Mouse (Mus musculus) heart, embryonic 16.5 days (tissue): ENCODE measurements at regions not wholly inside any gene's neighbourhood (a gene's known extent, or its start where the extent isn't known, plus 50 kb on each side); places are given as distances from the start of the nearest gene placed in this dataset.

ENCODE experiments used
- ATAC-seq: fragments of 200-750 bp; cut with Nextera tagmentation; replicated peaks from 2 replicates; pipeline ENCODE4 v1.8.0; 2017; ENCODE audit warnings: moderate number of reproducible peaks; ENCODE audit not compliant: insufficient read depth, low FRiP score; ENCODE audit errors: extremely low read depth
- H3K27ac ChIP-seq: fragments of 300-500 bp; sonication (generic); 2 replicates; pipeline ENCODE4 v1.5.1; 2014; ENCODE audit warnings: mild to moderate bottlenecking, low read length, control low read depth, moderate library complexity
- H3K27me3 ChIP-seq: fragments of 300-500 bp; sonication (generic); 2 replicates; pipeline ENCODE4 v1.6.1; 2014; ENCODE audit warnings: low read length, mixed read lengths; ENCODE audit not compliant: control insufficient read depth, insufficient read depth
- H3K36me3 ChIP-seq: fragments of 300-500 bp; sonication (generic); 2 replicates; pipeline ENCODE4 v1.6.1; 2014; ENCODE audit not compliant: control insufficient read depth, insufficient read depth
- H3K4me1 ChIP-seq: fragments of 300-500 bp; sonication (generic); 2 replicates; pipeline ENCODE4 v1.6.1; 2014; ENCODE audit warnings: low read length, mixed read lengths; ENCODE audit not compliant: control insufficient read depth, insufficient read depth
- H3K4me2 ChIP-seq: fragments of 300-500 bp; sonication (generic); 2 replicates; pipeline ENCODE4 v1.6.1; 2014; ENCODE audit warnings: low read depth, mild to moderate bottlenecking, control low read depth, low read length
- H3K4me3 ChIP-seq: fragments of 300-500 bp; sonication (generic); 2 replicates; pipeline ENCODE4 v1.5.1; 2014; ENCODE audit warnings: mild to moderate bottlenecking, control low read depth, low read length
- H3K9ac ChIP-seq: fragments of 300-500 bp; sonication (generic); 2 replicates; pipeline ENCODE4 v1.6.1; 2014; ENCODE audit warnings: low read length, control low read depth
- H3K9me3 ChIP-seq: fragments of 300-500 bp; sonication (generic); replicated peaks from 2 replicates; pipeline ENCODE4 v1.6.1; 2016; ENCODE audit warnings: low read length; ENCODE audit not compliant: control insufficient read depth
- WGBS: fragments of 180-500 bp; shearing (Covaris S2); extraction: QIAGEN DNeasy Blood & Tissue Kit; methylation state at CpG from one replicate; pipeline ENCODE4 v1.1.7; 2014; 5-methylcytosine and 5-hydroxymethylcytosine counted together

DNA sequence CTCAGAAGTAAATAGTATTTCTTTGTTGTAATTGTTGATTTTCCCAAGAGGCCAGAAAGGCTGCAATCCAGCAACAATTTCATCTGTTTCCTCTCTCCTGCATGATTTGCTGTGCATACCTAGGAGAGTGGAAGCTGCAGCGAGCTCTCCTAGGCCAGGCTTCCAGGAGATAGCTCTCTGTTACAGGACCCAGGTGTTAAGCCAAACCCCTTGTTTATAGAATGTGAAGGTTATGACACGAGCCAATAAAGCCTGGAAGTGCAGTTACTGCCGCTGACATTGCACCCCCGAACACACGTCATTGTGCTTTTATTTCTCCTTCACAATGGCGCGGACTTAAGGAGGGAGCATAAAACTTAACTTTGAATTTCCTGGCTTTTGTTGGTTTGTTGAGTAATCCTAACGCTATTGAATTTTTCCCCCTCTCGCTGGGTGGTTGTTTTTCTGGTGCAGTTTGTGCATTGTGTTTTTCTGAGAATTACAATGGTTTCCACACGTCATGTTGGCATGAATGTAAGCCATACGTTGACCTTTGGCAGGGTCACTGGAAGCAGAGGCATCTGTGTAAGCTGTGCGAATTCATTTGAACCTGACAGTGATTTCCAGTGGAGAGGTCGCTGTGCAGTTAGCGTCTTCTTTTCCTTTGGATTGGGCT is 145.1 kb downstream of the Mtx2 start:
- no peak overlapping the region for H3K9ac ChIP-seq
- no peak overlapping the region for H3K4me3 ChIP-seq
- 0 out of 2 replicates have a peak, but pooled peaks cover 2% of the 10 kb centered on the region for H3K4me1 ChIP-seq
- no peak overlapping the region for H3K4me2 ChIP-seq
- ATAC-seq: peak; percentile 23; the same call in 1 of the 2 replicates
- peak overlapping the region; percentile 56 for H3K27ac ChIP-seq
- WGBS: 58% methylated on average over 14 of the region's 14 CpGs
- peaks cover 6% of the 10 kb centered on the region for H3K27me3 ChIP-seq
- H3K9me3 ChIP-seq: no peaks in the 10 kb centered on the region
- no peaks in the 10 kb centered on the region for H3K36me3 ChIP-seq

DNA sequence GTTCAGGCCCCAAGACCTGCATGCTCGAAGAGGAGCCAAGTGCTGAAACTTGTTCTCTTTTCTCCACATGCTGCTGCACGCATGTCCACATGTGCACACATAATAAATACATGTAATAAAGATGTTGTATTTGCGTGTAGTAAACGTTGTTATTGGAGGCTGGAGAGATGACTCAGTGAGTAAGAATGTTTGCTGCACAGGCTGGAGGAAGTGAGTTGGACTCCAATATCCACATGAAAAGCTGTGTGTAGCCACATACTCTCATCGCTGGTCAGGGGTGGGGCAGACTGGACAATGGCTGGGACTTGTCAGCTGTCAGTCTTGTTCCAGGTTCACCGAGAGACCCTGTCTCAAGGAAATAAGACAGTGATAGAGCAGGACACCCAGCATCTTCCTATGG is 147.8 kb downstream of the Mtx2 start:
- Histone ChIP-seq H3K27ac (no peak overlapping the region), H3K36me3 (no peaks in the 10 kb centered on the region), H3K4me3 (no peak overlapping the region), H3K27me3 (no peaks in the 10 kb centered on the region), H3K9me3 (no peaks in the 10 kb centered on the region), H3K4me2 (no peak overlapping the region), H3K9ac (no peak overlapping the region), H3K4me1 (0 out of 2 replicates have a peak, but pooled peaks cover 2% of the 10 kb centered on the region)
- no peak; the same call in 1 of the 2 replicates for ATAC-seq
- WGBS: 57% methylated on average over 6 of the region's 6 CpGs

DNA sequence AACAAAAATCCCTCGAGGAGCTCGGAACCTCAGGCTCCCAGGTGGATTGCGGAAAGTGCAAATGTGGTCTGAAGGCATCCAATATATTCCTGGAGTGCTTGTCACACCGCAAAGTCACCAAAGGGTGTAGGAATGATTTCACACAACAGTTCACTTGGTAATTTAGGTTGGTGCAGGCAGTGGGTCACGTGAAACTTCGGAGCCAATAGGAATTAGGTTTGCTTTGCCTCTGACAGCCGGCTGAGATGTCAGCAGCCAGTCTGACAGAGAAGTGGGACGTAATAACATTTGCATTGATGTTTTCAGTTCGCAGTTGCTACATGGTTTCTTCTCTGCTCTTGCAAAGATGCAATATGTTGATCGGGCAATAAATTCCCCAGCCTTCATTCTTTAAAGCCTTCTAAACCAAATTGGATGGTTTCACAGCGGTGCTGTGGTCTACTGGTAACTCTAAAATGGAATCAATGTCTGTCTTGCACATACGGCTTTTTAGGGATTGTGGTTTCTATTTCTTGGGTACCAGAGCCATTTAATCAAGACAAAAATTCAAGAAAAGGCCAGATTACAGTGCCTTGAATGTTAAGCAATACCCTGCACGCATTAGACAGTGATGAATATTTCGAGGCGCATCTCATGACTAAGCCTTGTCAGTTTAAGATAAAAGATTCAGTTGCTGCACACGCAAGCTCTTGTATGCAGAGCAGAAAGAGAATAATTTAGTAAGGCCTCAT is 149.2 kb downstream of the Mtx2 start:
- no peaks in the 10 kb centered on the region for H3K36me3 ChIP-seq
- H3K9me3 ChIP-seq: no peaks in the 10 kb centered on the region
- 64% methylated on average over 16 of the region's 16 CpGs for WGBS
- peak overlapping the region; percentile 13 for H3K4me3 ChIP-seq
- 0 out of 2 replicates have a peak, but pooled peaks cover 2% of the 10 kb centered on the region for H3K4me1 ChIP-seq
- H3K27me3 ChIP-seq: no peaks in the 10 kb centered on the region
- peak overlapping the region; percentile 54 for H3K4me2 ChIP-seq
- ATAC-seq: no peak
- no peak overlapping the region for H3K9ac ChIP-seq
- no peak overlapping the region for H3K27ac ChIP-seq

DNA sequence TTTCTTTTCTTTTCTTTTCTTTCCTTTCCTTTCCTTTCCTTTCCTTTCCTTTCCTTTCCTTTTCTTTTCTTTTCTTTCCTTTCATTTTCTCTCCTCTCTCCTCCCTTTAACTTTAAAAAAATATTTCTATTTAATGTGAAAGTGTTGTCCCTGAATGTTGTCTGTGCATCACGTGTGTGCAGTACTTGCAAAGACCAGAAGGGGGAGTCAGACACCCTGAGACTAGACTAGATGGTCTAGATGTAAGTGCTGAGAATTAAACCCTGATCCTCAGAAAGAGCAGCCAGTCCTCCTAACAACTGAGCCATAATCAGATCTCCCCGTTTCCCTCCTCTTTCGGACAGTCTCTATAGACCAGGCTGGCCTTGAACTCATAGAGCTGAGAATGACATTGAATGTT is 151.7 kb downstream of the Mtx2 start:
- Histone ChIP-seq H3K27me3 (no peaks in the 10 kb centered on the region), H3K4me1 (0 out of 2 replicates have a peak, but pooled peaks cover 2% of the 10 kb centered on the region), H3K9me3 (no peaks in the 10 kb centered on the region), H3K27ac (no peak overlapping the region), H3K36me3 (no peaks in the 10 kb centered on the region), H3K4me3 (no peak overlapping the region), H3K4me2 (no peak overlapping the region), H3K9ac (no peak overlapping the region)
- ATAC-seq: no peak
- 97% methylated on average over 3 of the region's 3 CpGs for WGBS

DNA sequence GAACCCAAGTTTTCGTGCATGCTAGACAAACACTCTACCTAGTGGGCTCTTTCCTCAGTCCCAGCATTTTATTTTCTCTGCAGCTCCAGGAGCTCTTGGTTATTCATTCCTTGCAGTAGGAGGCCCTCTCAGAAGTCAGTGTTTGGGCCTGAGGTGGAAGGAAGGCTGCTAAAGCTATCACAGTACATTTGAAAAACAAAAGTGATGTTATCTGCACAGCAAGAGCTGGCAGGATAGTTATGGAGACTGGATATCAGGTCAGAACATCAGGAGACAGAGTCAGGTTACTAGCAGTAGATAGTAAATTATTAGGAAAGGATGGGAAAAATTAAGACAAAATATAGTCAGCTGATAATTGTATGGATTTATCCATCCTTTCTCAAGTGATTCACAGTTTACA is 152.2 kb downstream of the Mtx2 start:
- Histone ChIP-seq H3K9ac (no peak overlapping the region), H3K36me3 (no peaks in the 10 kb centered on the region), H3K4me2 (no peak overlapping the region), H3K9me3 (no peaks in the 10 kb centered on the region), H3K27me3 (no peaks in the 10 kb centered on the region), H3K27ac (no peak overlapping the region), H3K4me1 (0 out of 2 replicates have a peak, but pooled peaks cover 2% of the 10 kb centered on the region), H3K4me3 (no peak overlapping the region)
- ATAC-seq: no peak
- 85% methylated on average over 1 of the region's 1 CpGs for WGBS

DNA sequence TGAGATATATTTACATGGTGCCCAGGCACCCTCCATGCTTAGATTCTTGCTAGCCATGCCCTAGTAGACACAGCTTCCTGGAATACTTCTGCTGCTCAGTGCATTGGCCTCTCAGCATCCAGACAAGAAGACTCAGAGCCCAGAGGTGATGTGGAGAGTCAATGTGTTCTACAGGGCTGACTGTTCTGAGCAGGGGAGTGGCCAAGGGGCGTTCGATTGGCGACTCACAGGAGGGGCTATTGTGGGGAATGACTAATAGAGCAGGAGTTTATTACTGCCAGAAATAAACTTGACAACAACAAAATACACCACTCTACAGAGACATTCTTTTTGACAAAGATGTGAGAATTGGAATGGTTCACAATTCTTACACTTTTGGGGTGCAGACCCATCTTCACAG is 156.3 kb downstream of the Mtx2 start:
- no peak for ATAC-seq
- H3K4me2 ChIP-seq: no peak overlapping the region
- H3K27me3 ChIP-seq: no peaks in the 10 kb centered on the region
- no peak overlapping the region for H3K4me3 ChIP-seq
- H3K9me3 ChIP-seq: no peaks in the 10 kb centered on the region
- H3K36me3 ChIP-seq: no peaks in the 10 kb centered on the region
- H3K27ac ChIP-seq: no peak overlapping the region
- 95% methylated on average over 3 of the region's 3 CpGs for WGBS
- no peak overlapping the region for H3K9ac ChIP-seq
- H3K4me1 ChIP-seq: no peaks in the 10 kb centered on the region

DNA sequence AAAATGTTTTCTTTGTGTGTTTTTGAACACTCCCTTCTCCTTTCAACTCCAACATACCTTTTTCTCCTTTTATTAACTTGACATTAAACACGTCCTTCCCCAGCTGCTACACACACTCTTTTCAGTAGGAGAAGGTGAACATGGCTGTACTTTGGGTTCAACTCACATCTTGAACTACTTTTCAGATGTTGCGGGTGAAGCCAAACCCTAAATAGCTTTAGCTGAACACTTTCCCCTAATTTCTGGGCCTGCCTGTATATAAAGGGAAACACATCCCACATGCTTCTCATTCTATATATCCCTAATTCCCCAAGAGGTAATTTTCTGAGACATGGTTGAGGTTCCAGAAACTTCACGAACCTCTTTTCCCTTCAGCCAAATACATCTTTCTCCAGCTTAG is 168.2 kb downstream of the Mtx2 start:
- no peaks in the 10 kb centered on the region for H3K27me3 ChIP-seq
- no peak for ATAC-seq
- no peaks in the 10 kb centered on the region for H3K4me1 ChIP-seq
- H3K27ac ChIP-seq: no peak overlapping the region
- no peaks in the 10 kb centered on the region for H3K36me3 ChIP-seq
- H3K4me2 ChIP-seq: no peak overlapping the region
- no peaks in the 10 kb centered on the region for H3K9me3 ChIP-seq
- 79% methylated on average over 3 of the region's 3 CpGs for WGBS
- no peak overlapping the region for H3K9ac ChIP-seq
- H3K4me3 ChIP-seq: no peak overlapping the region

DNA sequence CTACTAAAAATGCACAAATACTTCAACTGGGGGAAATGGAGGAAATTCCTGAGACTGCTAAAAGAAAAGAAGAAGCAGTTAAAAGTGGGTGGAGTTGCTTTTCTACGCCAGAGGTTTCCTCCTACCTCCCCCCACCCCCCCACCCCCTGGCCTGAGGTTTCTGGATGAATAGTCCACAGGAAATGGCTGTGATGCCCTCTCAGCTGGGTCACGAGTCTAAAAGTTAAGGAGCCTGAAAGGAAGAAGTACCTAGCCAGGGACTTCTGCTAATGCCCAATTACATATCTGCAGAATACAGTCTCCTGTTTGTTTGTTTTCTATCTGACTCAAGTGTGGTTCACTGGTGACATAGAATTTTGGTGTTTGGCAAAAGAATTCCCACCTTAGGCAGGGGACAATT is 169.4 kb downstream of the Mtx2 start:
- no peaks in the 10 kb centered on the region for H3K36me3 ChIP-seq
- no peak overlapping the region for H3K4me3 ChIP-seq
- no peaks in the 10 kb centered on the region for H3K27me3 ChIP-seq
- H3K9me3 ChIP-seq: no peaks in the 10 kb centered on the region
- no peak overlapping the region for H3K27ac ChIP-seq
- H3K9ac ChIP-seq: no peak overlapping the region
- WGBS: 56% methylated on average over 2 of the region's 2 CpGs
- no peak for ATAC-seq
- H3K4me1 ChIP-seq: no peaks in the 10 kb centered on the region
- H3K4me2 ChIP-seq: no peak overlapping the region

DNA sequence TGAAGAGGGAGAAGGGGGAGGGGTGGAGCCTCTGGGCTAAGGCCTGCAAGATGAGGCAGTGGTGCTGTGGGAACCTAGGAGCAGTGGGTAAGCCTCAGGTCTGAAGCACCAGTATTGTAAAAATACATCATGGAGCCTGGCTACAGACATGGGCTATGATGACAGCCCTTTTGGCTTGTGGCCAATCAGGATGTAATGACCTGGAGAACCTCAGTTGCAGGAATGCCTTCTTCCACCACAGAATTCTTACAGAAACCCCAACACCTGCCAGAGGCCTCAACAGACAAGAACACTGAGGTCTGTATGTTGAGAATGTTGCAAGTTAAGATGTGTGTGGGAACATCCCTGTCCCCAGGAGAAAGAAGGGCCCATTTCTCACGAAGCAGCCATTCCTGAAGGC is 172.1 kb downstream of the Mtx2 start:
- Histone ChIP-seq H3K9ac (no peak overlapping the region), H3K4me1 (no peaks in the 10 kb centered on the region), H3K9me3 (no peaks in the 10 kb centered on the region), H3K27me3 (0 out of 2 replicates have a peak, but pooled peaks cover 2% of the 10 kb centered on the region), H3K4me3 (no peak overlapping the region), H3K36me3 (no peaks in the 10 kb centered on the region), H3K27ac (no peak overlapping the region), H3K4me2 (no peak overlapping the region)
- 85% methylated on average over 1 of the region's 1 CpGs for WGBS
- ATAC-seq: no peak
